ENCODE assay signal across 10 mouse cellular contexts in genomic region chr9:24943830-24944229, GRCm38 (mm10).
DNase-seq lines count a peak whose midpoint lies in the region; ATAC-seq and TF ChIP-seq lines count a peak whose summit lies in the region.
"Had no signal": no experiment of that assay in that cellular context is flagged by ENCODE, and none has a peak within 500 bp of the region (broad histone marks: within the 10 kb centered on the region; RNA-seq: fewer than 3 reads in every experiment).

No protein-coding gene starts in this region.

- no peak for DNase-seq in limb, embryonic 10.5 days (ENCODE audit: low spot score)
- peak; percentile 82 for DNase-seq in R1 (ENCODE audit: low read depth, low spot score)
- no peak for DNase-seq in urinary bladder, adult 2 months (ENCODE audit: low spot score)
- DNase-seq in left cerebral cortex, postnatal 36 days (ENCODE audit: low spot score in 2 of 2), result no peak
- no peak for DNase-seq in left cerebral cortex, adult 11 months (ENCODE audit: low spot score)
- DNase-seq: kidney, adult 8-10 months; thymus, adult 2 months had no signal

- H3K4me1 ChIP-seq in limb, embryonic 13.5 days, result no peaks in the 10 kb centered on the region
- H3K4me1 ChIP-seq in limb, embryonic 10.5 days, result no peaks in the 10 kb centered on the region
- peaks cover 21% of the 10 kb centered on the region for H3K4me1 ChIP-seq in heart, embryonic 16.5 days (ENCODE audit: control insufficient read depth, insufficient read depth, low read length)

- no peak overlapping the region for H3ac ChIP-seq in myocyte (ENCODE audit: control insufficient read depth, insufficient read length)

- TF ChIP-seq POLR2A in myocyte (IDR thresholded peaks at IDR 0.05; ENCODE audit: insufficient read length, low read depth), result no peak

- H3K36me3 ChIP-seq in limb, embryonic 13.5 days, result no peaks in the 10 kb centered on the region
- H3K36me3 ChIP-seq in limb, embryonic 10.5 days, result no peaks in the 10 kb centered on the region
- H3K36me3 ChIP-seq in heart, embryonic 16.5 days (ENCODE audit: control insufficient read depth, insufficient read depth), result no peaks in the 10 kb centered on the region
- H3K36me3 ChIP-seq in myocyte (ENCODE audit: control insufficient read depth, insufficient read depth), result no peaks in the 10 kb centered on the region

- ATAC-seq in limb, embryonic 13.5 days (ENCODE audit: low FRiP score, low read depth), result peak; percentile 28; the same call in 1 of the 2 replicates
- ATAC-seq in heart, embryonic 16.5 days (replicated peaks; ENCODE audit: extremely low read depth, insufficient read depth, low FRiP score), result peak; percentile 92

- H3K4me3 ChIP-seq in limb, embryonic 13.5 days, result no peak overlapping the region
- H3K4me3 ChIP-seq in limb, embryonic 10.5 days, result no peak overlapping the region
- no peak overlapping the region for H3K4me3 ChIP-seq in heart, embryonic 16.5 days (ENCODE audit: low read length)
- no peak overlapping the region for H3K4me3 ChIP-seq in myocyte

- WGBS in limb, embryonic 13.5 days, result 30% methylated on average over 6 of the region's 6 CpGs
- WGBS in limb, embryonic 10.5 days, result 44% methylated on average over 6 of the region's 6 CpGs
- WGBS in heart, embryonic 16.5 days, result 11% methylated on average over 6 of the region's 6 CpGs

- H3K79me2 ChIP-seq in myocyte (ENCODE audit: control insufficient read depth, insufficient read depth), result no peaks in the 10 kb centered on the region

- H3K9me3 ChIP-seq in limb, embryonic 13.5 days, result no peaks in the 10 kb centered on the region
- no peaks in the 10 kb centered on the region for H3K9me3 ChIP-seq in limb, embryonic 10.5 days (replicated peaks)
- H3K9me3 ChIP-seq in heart, embryonic 16.5 days (replicated peaks; ENCODE audit: control insufficient read depth, low read length), result no peaks in the 10 kb centered on the region

- no peak overlapping the region for H3K27ac ChIP-seq in limb, embryonic 13.5 days
- no peak overlapping the region for H3K27ac ChIP-seq in limb, embryonic 10.5 days
- H3K27ac ChIP-seq in heart, embryonic 16.5 days (ENCODE audit: low read length), result peak overlapping the region; percentile 83

- no peak overlapping the region for H3K4me2 ChIP-seq in limb, embryonic 13.5 days (replicated peaks)
- peak overlapping the region; percentile 20 for H3K4me2 ChIP-seq in heart, embryonic 16.5 days (ENCODE audit: low read depth, low read length)
- H3K4me2 ChIP-seq in myocyte (ENCODE audit: low read depth), result peak overlapping the region; percentile 63

- H3K27me3 ChIP-seq in limb, embryonic 13.5 days, result no peaks in the 10 kb centered on the region
- H3K27me3 ChIP-seq in limb, embryonic 10.5 days (ENCODE audit: low read depth, poor library complexity, severe bottlenecking), result no peaks in the 10 kb centered on the region
- H3K27me3 ChIP-seq in heart, embryonic 16.5 days (ENCODE audit: control insufficient read depth, insufficient read depth, low read length), result no peaks in the 10 kb centered on the region
- no peaks in the 10 kb centered on the region for H3K27me3 ChIP-seq in myocyte (ENCODE audit: control insufficient read depth, insufficient read depth, insufficient read length)

- intact Hi-C loops in left cerebral cortex, postnatal 36 days (cut with DNase I), result no loop called here

- no peak overlapping the region for H3K9ac ChIP-seq in limb, embryonic 13.5 days
- no peak overlapping the region for H3K9ac ChIP-seq in heart, embryonic 16.5 days (ENCODE audit: low read length)

TF ChIP-seq in myocyte, 11 proteins besides CTCF, POLR2A, EP300 and RAD21:
- TF ChIP-seq MAX (IDR thresholded peaks at IDR 0.05; ENCODE audit: low read depth) (no peak), REST (IDR thresholded peaks at IDR 0.05; ENCODE audit: insufficient read depth, insufficient read length) (no peak), USF1 (IDR thresholded peaks at IDR 0.05; ENCODE audit: low read depth) (no peak), TCF12 (IDR thresholded peaks at IDR 0.05; ENCODE audit: insufficient read depth, poor library complexity, severe bottlenecking) (no peak)
